Mouse (Mus musculus): ENCODE measurements around the gene Rslcan18.
"Not testable (repeated sequence)": the region's sequence is repeated elsewhere in the genome, so short reads cannot be mapped to it uniquely, and the experiment has no call there.

Gene Rslcan18

GRCm38 (mm10) chr13:67116163-67116562, at the start of gene Rslcan18:
Gene Rslcan18 (minus strand): TSS chr13:67116263.
- DNase-seq: not testable (repeated sequence)

GRCm38 (mm10) chr13:67128038-67128721, 12.1 kb upstream of the Rslcan18 start:
- DNase-seq: peak; percentile 87 to 88

- not testable (repeated sequence) for DNase-seq
These were observed 11.4 kb upstream of the Rslcan18 start for GRCm38 (mm10) chr13:67127507-67127906.

GRCm38 (mm10) chr13:67124460-67124859, 8.4 kb upstream of the Rslcan18 start:
- no peak for DNase-seq

- DNase-seq: not testable (repeated sequence)
These were observed 5.3 kb upstream of the Rslcan18 start, which contains the start of gene Zfp759 for GRCm38 (mm10) chr13:67121360-67121759. Gene Zfp759 (plus strand): TSS chr13:67121660.

- DNase-seq: no peak
These were observed 2.8 kb downstream of the Rslcan18 start for GRCm38 (mm10) chr13:67113287-67113686.

- peak; percentile 31 to 35 for DNase-seq
These were observed 4.0 kb downstream of the Rslcan18 start for GRCm38 (mm10) chr13:67112096-67112495.

- DNase-seq: peak in 1 of 2 experiments; percentile 78
These were observed 7.2 kb downstream of the Rslcan18 start for GRCm38 (mm10) chr13:67108821-67109206.

- DNase-seq: peak; percentile 94 to 98
These were observed 7.8 kb downstream of the Rslcan18 start, which contains the start of gene Gm28557 for GRCm38 (mm10) chr13:67108194-67108820. Gene Gm28557 (minus strand): TSS chr13:67108604.

- DNase-seq: peak in 1 of 2 experiments; percentile 4
These were observed 8.4 kb downstream of the Rslcan18 start for GRCm38 (mm10) chr13:67107681-67108080.

- DNase-seq: no peak
These were observed 18.2 kb downstream of the Rslcan18 start, which contains the start of gene Zfp708 for GRCm38 (mm10) chr13:67097876-67098275. Gene Zfp708 (minus strand): TSS chr13:67097976.

- no peak for DNase-seq
These were observed 25.9 kb downstream of the Rslcan18 start for GRCm38 (mm10) chr13:67090154-67090553.

- DNase-seq: no peak
These were observed 34.1 kb downstream of the Rslcan18 start for GRCm38 (mm10) chr13:67081946-67082345.

- peak; percentile 89 to 91 for DNase-seq
These were observed 34.8 kb downstream of the Rslcan18 start for GRCm38 (mm10) chr13:67081142-67081713.

- no peak for DNase-seq
These were observed 38.8 kb downstream of the Rslcan18 start for GRCm38 (mm10) chr13:67077244-67077643.

- DNase-seq: no peak
These were observed 43.3 kb downstream of the Rslcan18 start for GRCm38 (mm10) chr13:67072786-67073185.

GRCm38 (mm10) chr13:67065386-67065785, 50.7 kb downstream of the Rslcan18 start:
- DNase-seq: no peak

GRCm38 (mm10) chr13:67062427-67062826, 53.6 kb downstream of the Rslcan18 start:
- no peak for DNase-seq

GRCm38 (mm10) chr13:67060786-67061358, 55.2 kb downstream of the Rslcan18 start, which contains the start of gene Zfp712:
Gene Zfp712 (minus strand): TSS chr13:67061170.
- peak; percentile 96 to 97 for DNase-seq

GRCm38 (mm10) chr13:67060161-67060785, 55.8 kb downstream of the Rslcan18 start:
- peak; percentile 1 to 7 for DNase-seq

Measured in kidney, postnatal 36 days (tissue).